Mouse (Mus musculus): ENCODE data around the gene Theg. TPM values are rescaled to one million over a fixed set of nuclear protein-coding genes. Genes with fewer than 3 reads are reported as not detected.

The Theg gene
- polyA plus RNA-seq, 1 experiment from 2014 or later: not detected

- Histone ChIP-seq H3K4me1 (ENCODE audit: control insufficient read depth, insufficient read depth, low read length) (no peaks in the 10 kb centered on the region), H3K9ac (ENCODE audit: low read depth, low read length) (no peak overlapping the region), H3K4me3 (ENCODE audit: low read length) (no peak overlapping the region), H3K36me3 (ENCODE audit: control insufficient read depth, insufficient read depth, low read length) (no peaks in the 10 kb centered on the region), H3K9me3 (ENCODE audit: control insufficient read depth, low read length) (no peaks in the 10 kb centered on the region), H3K4me2 (replicated peaks; ENCODE audit: low read depth, low read length) (no peak overlapping the region), H3K27me3 (ENCODE audit: control insufficient read depth, insufficient read depth, low read length) (0 out of 2 replicates have a peak, but pooled peaks cover 3% of the 10 kb centered on the region), H3K27ac (ENCODE audit: low read depth, low read length) (no peak overlapping the region)
- ATAC-seq (ENCODE audit: low FRiP score, low TSS enrichment): no peak
- WGBS: 41% methylated on average over 13 of the region's 13 CpGs
These were observed 10.2 kb upstream of the Theg start for GRCm38 (mm10) chr10:79597051-79597935.

GRCm38 (mm10) chr10:79595590-79595929 lies 8.4 kb upstream of the Theg start:
- Histone ChIP-seq H3K4me1 (ENCODE audit: control insufficient read depth, insufficient read depth, low read length) (no peaks in the 10 kb centered on the region), H3K27me3 (ENCODE audit: control insufficient read depth, insufficient read depth, low read length) (0 out of 2 replicates have a peak, but pooled peaks cover 3% of the 10 kb centered on the region), H3K4me2 (replicated peaks; ENCODE audit: low read depth, low read length) (no peak overlapping the region), H3K4me3 (ENCODE audit: low read length) (no peak overlapping the region), H3K27ac (ENCODE audit: low read depth, low read length) (no peak overlapping the region), H3K36me3 (ENCODE audit: control insufficient read depth, insufficient read depth, low read length) (no peaks in the 10 kb centered on the region), H3K9ac (ENCODE audit: low read depth, low read length) (no peak overlapping the region), H3K9me3 (ENCODE audit: control insufficient read depth, low read length) (no peaks in the 10 kb centered on the region)
- WGBS: 64% methylated on average over 8 of the region's 8 CpGs
- peak; percentile 36; the same call in 1 of the 2 replicates for ATAC-seq (ENCODE audit: low FRiP score, low TSS enrichment)

GRCm38 (mm10) chr10:79594872-79595589 lies 7.9 kb upstream of the Theg start:
- Histone ChIP-seq H3K9me3 (ENCODE audit: control insufficient read depth, low read length) (no peaks in the 10 kb centered on the region), H3K4me1 (ENCODE audit: control insufficient read depth, insufficient read depth, low read length) (no peaks in the 10 kb centered on the region), H3K9ac (ENCODE audit: low read depth, low read length) (no peak overlapping the region), H3K4me2 (replicated peaks; ENCODE audit: low read depth, low read length) (no peak overlapping the region), H3K27ac (ENCODE audit: low read depth, low read length) (no peak overlapping the region), H3K36me3 (ENCODE audit: control insufficient read depth, insufficient read depth, low read length) (no peaks in the 10 kb centered on the region), H3K27me3 (ENCODE audit: control insufficient read depth, insufficient read depth, low read length) (0 out of 2 replicates have a peak, but pooled peaks cover 3% of the 10 kb centered on the region), H3K4me3 (ENCODE audit: low read length) (no peak overlapping the region)
- ATAC-seq (ENCODE audit: low FRiP score, low TSS enrichment): peak; percentile 93
- WGBS: 12% methylated on average over 17 of the region's 17 CpGs

- Histone ChIP-seq H3K4me1 (ENCODE audit: control insufficient read depth, insufficient read depth, low read length) (no peaks in the 10 kb centered on the region), H3K27me3 (ENCODE audit: control insufficient read depth, insufficient read depth, low read length) (0 out of 2 replicates have a peak, but pooled peaks cover 3% of the 10 kb centered on the region), H3K36me3 (ENCODE audit: control insufficient read depth, insufficient read depth, low read length) (no peaks in the 10 kb centered on the region), H3K4me2 (replicated peaks; ENCODE audit: low read depth, low read length) (no peak overlapping the region), H3K9me3 (ENCODE audit: control insufficient read depth, low read length) (no peaks in the 10 kb centered on the region), H3K9ac (ENCODE audit: low read depth, low read length) (no peak overlapping the region), H3K27ac (ENCODE audit: low read depth, low read length) (no peak overlapping the region), H3K4me3 (ENCODE audit: low read length) (no peak overlapping the region)
- no peak for ATAC-seq (ENCODE audit: low FRiP score, low TSS enrichment)
- WGBS: 51% methylated on average over 6 of the region's 6 CpGs
These were observed 7.0 kb upstream of the Theg start for GRCm38 (mm10) chr10:79594111-79594510.

- Histone ChIP-seq H3K36me3 (ENCODE audit: control insufficient read depth, insufficient read depth, low read length) (no peaks in the 10 kb centered on the region), H3K9me3 (ENCODE audit: control insufficient read depth, low read length) (no peaks in the 10 kb centered on the region), H3K27me3 (ENCODE audit: control insufficient read depth, insufficient read depth, low read length) (0 out of 2 replicates have a peak, but pooled peaks cover 3% of the 10 kb centered on the region), H3K9ac (ENCODE audit: low read depth, low read length) (no peak overlapping the region), H3K27ac (ENCODE audit: low read depth, low read length) (no peak overlapping the region), H3K4me2 (replicated peaks; ENCODE audit: low read depth, low read length) (no peak overlapping the region), H3K4me1 (ENCODE audit: control insufficient read depth, insufficient read depth, low read length) (no peaks in the 10 kb centered on the region), H3K4me3 (ENCODE audit: low read length) (no peak overlapping the region)
- no peak for ATAC-seq (ENCODE audit: low FRiP score, low TSS enrichment)
- 96% methylated on average over 1 of the region's 1 CpGs for WGBS
These were observed 3.6 kb upstream of the Theg start for GRCm38 (mm10) chr10:79590702-79591101.

GRCm38 (mm10) chr10:79587752-79588126 lies 608 bp upstream of the Theg start:
- Histone ChIP-seq H3K4me1 (ENCODE audit: control insufficient read depth, insufficient read depth, low read length) (no peaks in the 10 kb centered on the region), H3K4me2 (replicated peaks; ENCODE audit: low read depth, low read length) (no peak overlapping the region), H3K27ac (ENCODE audit: low read depth, low read length) (no peak overlapping the region), H3K27me3 (ENCODE audit: control insufficient read depth, insufficient read depth, low read length) (no peaks in the 10 kb centered on the region), H3K9ac (ENCODE audit: low read depth, low read length) (no peak overlapping the region), H3K36me3 (ENCODE audit: control insufficient read depth, insufficient read depth, low read length) (no peaks in the 10 kb centered on the region), H3K9me3 (ENCODE audit: control insufficient read depth, low read length) (no peaks in the 10 kb centered on the region), H3K4me3 (ENCODE audit: low read length) (no peak overlapping the region)
- WGBS: 68% methylated on average over 4 of the region's 4 CpGs
- no peak for ATAC-seq (ENCODE audit: low FRiP score, low TSS enrichment)

- H3K36me3 ChIP-seq (ENCODE audit: control insufficient read depth, insufficient read depth, low read length): no peaks in the 10 kb centered on the region
- H3K4me3 ChIP-seq (ENCODE audit: low read length): no peak overlapping the region
- 67% methylated on average over 8 of the region's 8 CpGs for WGBS
- no peak overlapping the region for H3K4me2 ChIP-seq (replicated peaks; ENCODE audit: low read depth, low read length)
- H3K9me3 ChIP-seq (ENCODE audit: control insufficient read depth, low read length): no peaks in the 10 kb centered on the region
- no peak overlapping the region for H3K27ac ChIP-seq (ENCODE audit: low read depth, low read length)
- no peak overlapping the region for H3K9ac ChIP-seq (ENCODE audit: low read depth, low read length)
- no peaks in the 10 kb centered on the region for H3K4me1 ChIP-seq (ENCODE audit: control insufficient read depth, insufficient read depth, low read length)
- no peaks in the 10 kb centered on the region for H3K27me3 ChIP-seq (ENCODE audit: control insufficient read depth, insufficient read depth, low read length)
- no peak for ATAC-seq (ENCODE audit: low FRiP score, low TSS enrichment)
These were observed 888 bp downstream of the Theg start for GRCm38 (mm10) chr10:79586243-79586642.

GRCm38 (mm10) chr10:79585723-79586122 lies 1.4 kb downstream of the Theg start:
- WGBS: 95% methylated on average over 5 of the region's 5 CpGs
- no peak for ATAC-seq (ENCODE audit: low FRiP score, low TSS enrichment)

GRCm38 (mm10) chr10:79585136-79585535 lies 2.0 kb downstream of the Theg start:
- Histone ChIP-seq H3K4me3 (ENCODE audit: low read length) (no peak overlapping the region), H3K9ac (ENCODE audit: low read depth, low read length) (no peak overlapping the region), H3K36me3 (ENCODE audit: control insufficient read depth, insufficient read depth, low read length) (no peaks in the 10 kb centered on the region), H3K4me1 (ENCODE audit: control insufficient read depth, insufficient read depth, low read length) (no peaks in the 10 kb centered on the region), H3K27ac (ENCODE audit: low read depth, low read length) (no peak overlapping the region), H3K27me3 (ENCODE audit: control insufficient read depth, insufficient read depth, low read length) (no peaks in the 10 kb centered on the region), H3K4me2 (replicated peaks; ENCODE audit: low read depth, low read length) (no peak overlapping the region), H3K9me3 (ENCODE audit: control insufficient read depth, low read length) (no peaks in the 10 kb centered on the region)
- no peak for ATAC-seq (ENCODE audit: low FRiP score, low TSS enrichment)
- WGBS: 94% methylated on average over 6 of the region's 6 CpGs

More at GRCm38 (mm10) chr10:79585723-79586122, 1.4 kb downstream of the Theg start:
- Histone ChIP-seq H3K4me2 (replicated peaks; ENCODE audit: low read depth, low read length) (no peak overlapping the region), H3K4me1 (ENCODE audit: control insufficient read depth, insufficient read depth, low read length) (no peaks in the 10 kb centered on the region), H3K36me3 (ENCODE audit: control insufficient read depth, insufficient read depth, low read length) (no peaks in the 10 kb centered on the region), H3K4me3 (ENCODE audit: low read length) (no peak overlapping the region), H3K9me3 (ENCODE audit: control insufficient read depth, low read length) (no peaks in the 10 kb centered on the region), H3K27me3 (ENCODE audit: control insufficient read depth, insufficient read depth, low read length) (no peaks in the 10 kb centered on the region), H3K27ac (ENCODE audit: low read depth, low read length) (no peak overlapping the region), H3K9ac (ENCODE audit: low read depth, low read length) (no peak overlapping the region)

Measured in kidney, embryonic 14.5 days (tissue).